Mouse (Mus musculus) ES-Bruce4 (cell line): ENCODE data around the gene Ank3. TPM values are rescaled to one million over a fixed set of nuclear protein-coding genes. Genes with fewer than 3 reads are reported as not detected.
"Not testable (repeated sequence)": the region's sequence is repeated elsewhere in the genome, so short reads cannot be mapped to it uniquely, and the experiment has no call there.

ENCODE experiments used
- H3K27ac ChIP-seq: 2 replicates; pipeline ENCODE4 v1.5.1; 2012; ENCODE audit warnings: low read length, inconsistent platforms; ENCODE audit not compliant: insufficient read depth
- H3K27me3 ChIP-seq: 2 replicates; pipeline ENCODE4 v1.6.1; 2012; ENCODE audit warnings: mild to moderate bottlenecking, low read length, inconsistent platforms; ENCODE audit not compliant: control insufficient read depth, poor library complexity, insufficient read depth, severe bottlenecking
- H3K36me3 ChIP-seq: 2 replicates; pipeline ENCODE4 v1.6.1; 2012; ENCODE audit warnings: inconsistent platforms, mild to moderate bottlenecking, low read length, moderate library complexity; ENCODE audit not compliant: control insufficient read depth, poor library complexity, insufficient read depth, severe bottlenecking
- H3K4me1 ChIP-seq: one replicate; pipeline ENCODE4 v1.8.1; 2011; ENCODE audit warnings: low read length; ENCODE audit not compliant: control insufficient read depth, insufficient read depth
- H3K4me3 ChIP-seq: 2 replicates; pipeline ENCODE4 v1.5.1; 2011; ENCODE audit warnings: low read depth, mild to moderate bottlenecking, low read length
- H3K9ac ChIP-seq: 2 replicates; pipeline ENCODE4 v1.6.1; 2012; ENCODE audit warnings: low read depth, mild to moderate bottlenecking, inconsistent platforms; ENCODE audit not compliant: poor library complexity, severe bottlenecking
- H3K9me3 ChIP-seq: replicated peaks from 2 replicates; pipeline ENCODE4 v1.6.1; 2012; ENCODE audit warnings: mild to moderate bottlenecking, low read length, inconsistent platforms; ENCODE audit not compliant: control insufficient read depth, poor library complexity, insufficient read depth, severe bottlenecking
- CTCF ChIP-seq: IDR thresholded peaks from one replicate; pipeline ENCODE4 v1.8.1; 2011; ENCODE audit warnings: low read depth, low read length
- EP300 ChIP-seq: IDR thresholded peaks from 2 replicates; pipeline ENCODE4 v1.6.1; 2011; ENCODE audit warnings: low read depth, low read length; ENCODE audit not compliant: insufficient read depth
- POLR2A ChIP-seq: IDR thresholded peaks from one replicate; pipeline ENCODE4 v1.8.1; 2011; ENCODE audit warnings: low read length; ENCODE audit not compliant: insufficient read depth
- polyA plus RNA-seq: library from polyadenylated mRNA; stranded (reverse); fragments of >200 nt; gene quantifications from 2 replicates; pipeline ENCODE4 v1.2.4, GENCODE M21; 2011; ENCODE audit warnings: low read depth; ENCODE audit not compliant: missing spikeins, insufficient read depth, insufficient read length

Ank3 gene
- polyA plus RNA-seq = 52.3 and 61.0 TPM in 2 replicates

DNA sequence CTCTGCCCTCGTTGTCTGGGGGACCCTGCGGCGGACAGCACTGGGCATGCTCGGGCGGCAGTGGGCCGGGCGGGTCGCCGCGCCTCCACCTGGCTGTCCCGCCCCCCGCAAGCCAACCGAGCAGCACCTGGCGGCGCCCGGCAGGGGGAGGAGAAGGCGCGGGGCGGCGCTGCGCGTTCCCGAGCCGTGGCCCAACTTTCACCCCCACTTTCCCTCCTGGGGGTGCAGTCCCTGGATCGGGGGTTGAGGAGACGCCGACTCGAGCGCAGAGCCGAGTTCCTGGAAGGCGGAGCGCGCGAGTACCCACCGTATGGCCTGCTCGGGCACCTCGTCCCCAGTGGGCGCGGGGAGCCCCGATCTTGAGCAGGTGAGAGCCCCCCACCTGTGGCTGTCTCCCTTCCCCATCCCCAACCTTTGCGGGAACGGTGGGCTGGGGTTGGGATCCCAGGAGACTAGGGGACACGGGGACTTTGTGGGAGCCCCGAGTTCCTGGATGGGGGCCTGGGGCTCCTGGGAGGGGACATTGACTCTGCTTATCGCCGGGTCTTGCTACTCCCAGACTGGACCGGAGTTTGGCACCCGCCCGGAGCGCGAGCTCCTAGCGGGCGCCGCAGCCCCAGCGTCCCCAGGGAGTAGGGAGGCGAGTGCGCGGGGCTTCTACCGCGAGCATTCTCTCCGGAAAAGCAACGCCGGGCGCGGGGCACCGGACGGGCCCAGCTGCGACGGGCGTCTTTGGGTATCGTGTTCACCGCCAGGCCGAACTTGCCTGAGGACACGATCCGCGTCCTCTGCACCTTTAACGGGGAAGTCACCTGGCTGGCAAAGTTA is at the start of gene Ank3:
TSS of gene Ank3 (plus strand) at position 11 of the 828 bp plus-strand sequence.
- no peaks in the 10 kb centered on the region for H3K36me3 ChIP-seq
- peak within 1 kb of the TSS; percentile 88 for H3K4me3 ChIP-seq
- H3K27me3 ChIP-seq = peaks cover 5% of the 10 kb centered on the region; the same call in 1 of the 2 replicates
- peak within 1 kb of the TSS; percentile 91 for H3K9ac ChIP-seq
- TF ChIP-seq CTCF (no peak), POLR2A (no peak), EP300 (no peak)
- no peak within 1 kb of the TSS for H3K27ac ChIP-seq
- peaks cover 4% of the 10 kb centered on the region for H3K4me1 ChIP-seq
- no peaks in the 10 kb centered on the region for H3K9me3 ChIP-seq

GRCm38 (mm10) chr10:69351071-69351841 is 47.3 kb upstream of the Ank3 start:
- H3K27me3 ChIP-seq = no peaks in the 10 kb centered on the region
- peaks cover 8% of the 10 kb centered on the region for H3K4me1 ChIP-seq
- H3K9ac ChIP-seq = peak overlapping the region; percentile 94
- peaks cover 47% of the 10 kb centered on the region for H3K36me3 ChIP-seq
- peak overlapping the region; percentile 90 for H3K4me3 ChIP-seq
- TF ChIP-seq CTCF (no peak), POLR2A (no peak), EP300 (no peak)
- H3K9me3 ChIP-seq = no peaks in the 10 kb centered on the region
- no peak overlapping the region for H3K27ac ChIP-seq

- Histone ChIP-seq H3K36me3 (peaks cover 42% of the 10 kb centered on the region), H3K9me3 (no peaks in the 10 kb centered on the region), H3K9ac (peak overlapping the region; percentile 94), H3K4me3 (peak overlapping the region; percentile 90), H3K27ac (no peak overlapping the region), H3K27me3 (no peaks in the 10 kb centered on the region), H3K4me1 (peaks cover 8% of the 10 kb centered on the region)
- TF ChIP-seq POLR2A (no peak), CTCF (no peak), EP300 (no peak)
Observed at GRCm38 (mm10) chr10:69351842-69352211, 46.7 kb upstream of the Ank3 start.

DNA sequence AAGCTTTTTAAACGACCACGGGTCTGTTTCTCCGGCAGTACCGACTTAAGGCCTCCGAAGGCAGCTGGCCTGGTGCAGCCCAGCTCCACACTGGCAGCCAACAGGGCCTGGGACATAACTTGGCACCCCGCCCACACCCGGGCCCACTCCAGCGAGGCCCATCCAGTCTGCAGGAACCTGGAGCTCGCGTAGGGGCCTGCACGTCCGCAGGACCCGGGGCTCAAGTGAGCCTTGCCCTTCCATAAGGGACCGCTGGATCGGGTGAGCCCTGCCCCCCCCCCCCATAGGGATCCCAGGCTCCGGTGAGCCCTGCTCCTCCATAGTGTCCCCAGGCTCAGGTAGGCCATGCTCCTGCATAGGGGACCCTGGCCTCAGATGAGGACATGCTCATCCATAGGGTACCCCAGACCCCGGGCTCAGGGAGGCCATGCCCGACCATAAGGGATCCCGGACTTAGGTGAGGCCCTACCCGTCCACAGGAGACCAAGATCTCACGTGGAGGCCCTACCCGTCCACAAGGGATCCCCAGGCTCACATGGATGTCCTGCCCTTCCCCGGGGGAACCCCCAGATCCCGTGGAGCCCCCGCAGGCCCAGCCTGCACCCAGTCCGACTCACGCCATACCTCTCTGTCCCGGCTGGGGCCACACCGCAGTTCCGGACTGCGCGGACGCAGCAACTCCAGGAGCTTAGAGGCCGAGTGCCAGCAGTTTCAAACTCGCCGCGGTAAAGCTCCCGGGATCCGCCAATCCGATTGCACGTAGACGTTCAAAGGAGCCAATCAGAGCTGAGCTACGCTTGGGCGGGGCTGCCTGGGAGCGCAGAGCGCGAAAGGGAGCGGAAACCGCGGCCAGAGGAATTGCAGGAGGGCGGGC is 46.1 kb upstream of the Ank3 start, which contains the start of gene Cdk1:
TSS of gene Cdk1 (minus strand) at position 727 of the 874 bp plus-strand sequence.
- H3K27ac ChIP-seq = peak within 1 kb of the TSS; percentile 31
- peaks cover 35% of the 10 kb centered on the region for H3K36me3 ChIP-seq
- peak within 1 kb of the TSS; percentile 90 for H3K4me3 ChIP-seq
- no peak for TF ChIP-seq CTCF
- 0 out of 2 replicates have a peak, but pooled peaks have one; percentile 5 for TF ChIP-seq EP300
- peak; percentile 94 for TF ChIP-seq POLR2A
- H3K9me3 ChIP-seq = 0 out of 2 replicates have a peak, but pooled peaks cover 3% of the 10 kb centered on the region
- H3K4me1 ChIP-seq = peaks cover 5% of the 10 kb centered on the region
- no peaks in the 10 kb centered on the region for H3K27me3 ChIP-seq
- H3K9ac ChIP-seq = peak within 1 kb of the TSS; percentile 94

DNA sequence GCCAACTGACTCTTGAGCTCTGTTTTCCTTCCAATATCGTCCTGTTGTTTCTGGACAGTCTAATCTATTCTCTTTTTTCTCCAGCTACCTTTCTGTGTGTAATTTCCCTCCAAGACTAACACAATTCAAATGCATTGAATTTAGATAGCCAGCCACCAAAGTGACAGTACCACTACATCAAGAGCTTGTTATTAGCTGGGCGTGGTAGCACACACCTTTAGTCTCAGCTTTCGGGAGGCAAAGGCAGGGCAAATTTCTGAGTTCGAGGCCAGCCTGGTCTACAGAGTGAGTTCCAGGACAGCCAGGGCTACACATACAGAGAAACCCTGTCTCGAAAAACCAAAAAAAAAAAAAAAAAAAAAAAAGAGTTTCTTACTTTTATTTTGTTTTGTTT is 45.5 kb upstream of the Ank3 start:
- H3K4me1 ChIP-seq, H3K4me3 ChIP-seq, H3K9ac ChIP-seq, H3K9me3 ChIP-seq, H3K27ac ChIP-seq, H3K27me3 ChIP-seq: not testable (repeated sequence)
- peaks cover 29% of the 10 kb centered on the region for H3K36me3 ChIP-seq
